ENCODE assay signal across 24 mouse cellular contexts in genomic region chr9:58721021-58721420, GRCm38 (mm10). TPM values are rescaled to one million over a fixed set of nuclear protein-coding genes. Genes with fewer than 3 reads are reported as not detected.
DNase-seq lines count a peak whose midpoint lies in the region; ATAC-seq and TF ChIP-seq lines count a peak whose summit lies in the region.
"Had no signal": no experiment of that assay in that cellular context is flagged by ENCODE, and none has a peak within 500 bp of the region (broad histone marks: within the 10 kb centered on the region; RNA-seq: fewer than 3 reads in every experiment).

No protein-coding gene starts in this region.

- no peaks in the 10 kb centered on the region for H3K27me3 ChIP-seq in kidney, adult 2 months (replicated peaks; ENCODE audit: control insufficient read depth, insufficient read depth, low read length)
- no peaks in the 10 kb centered on the region for H3K27me3 ChIP-seq in liver, embryonic 13.5 days
- H3K27me3 ChIP-seq in liver, postnatal 0 days (ENCODE audit: insufficient read depth, low read length), result no peaks in the 10 kb centered on the region
- peaks cover 3% of the 10 kb centered on the region; the same call in 1 of the 2 replicates for H3K27me3 ChIP-seq in midbrain, embryonic 10.5 days (ENCODE audit: low read depth, poor library complexity, severe bottlenecking)
- H3K27me3 ChIP-seq: forebrain, embryonic 13.5 days; heart, embryonic 13.5 days had no signal

- H3K9me3 ChIP-seq in liver, embryonic 13.5 days (replicated peaks), result 0 out of 2 replicates have a peak, but pooled peaks cover under 1% of the 10 kb centered on the region
- no peaks in the 10 kb centered on the region for H3K9me3 ChIP-seq in liver, postnatal 0 days (ENCODE audit: low read length)
- H3K9me3 ChIP-seq in midbrain, embryonic 10.5 days (replicated peaks), result no peaks in the 10 kb centered on the region
- H3K9me3 ChIP-seq: forebrain, embryonic 10.5 days; forebrain, embryonic 13.5 days; heart, embryonic 10.5 days; heart, embryonic 13.5 days had no signal

- ATAC-seq in liver, embryonic 13.5 days (ENCODE audit: low read depth), result 0 out of 2 replicates have a peak, but pooled peaks have one; percentile 23
- ATAC-seq in liver, postnatal 0 days, result no peak
- ATAC-seq: forebrain, embryonic 13.5 days; forebrain, embryonic 16.5 days had no signal

- no peak for TF ChIP-seq POLR2A in kidney, adult 2 months (IDR thresholded peaks at IDR 0.05; ENCODE audit: low read depth, low read length)

- H3K4me2 ChIP-seq in liver, embryonic 13.5 days, result no peak overlapping the region
- H3K4me2 ChIP-seq in liver, postnatal 0 days (ENCODE audit: low read depth, low read length), result no peak overlapping the region
- H3K4me2 ChIP-seq: forebrain, embryonic 13.5 days; heart, embryonic 13.5 days; hindbrain, embryonic 14.5 days had no signal

- peaks cover 6% of the 10 kb centered on the region; the same call in 1 of the 2 replicates for H3K4me1 ChIP-seq in kidney, adult 2 months (ENCODE audit: control insufficient read depth, insufficient read depth, low read length)
- H3K4me1 ChIP-seq in liver, embryonic 13.5 days (replicated peaks), result peaks cover 39% of the 10 kb centered on the region
- H3K4me1 ChIP-seq in liver, postnatal 0 days (ENCODE audit: insufficient read depth), result peaks cover 8% of the 10 kb centered on the region
- peaks cover 13% of the 10 kb centered on the region for H3K4me1 ChIP-seq in midbrain, embryonic 10.5 days

- no peak for TF ChIP-seq EP300 in liver, postnatal 0 days (IDR thresholded peaks at IDR 0.05; ENCODE audit: low read depth)

- no peak overlapping the region for H3K4me3 ChIP-seq in kidney, adult 2 months (ENCODE audit: insufficient read depth, low read depth, low read length)
- no peak overlapping the region for H3K4me3 ChIP-seq in liver, embryonic 13.5 days (replicated peaks)
- no peak overlapping the region for H3K4me3 ChIP-seq in liver, postnatal 0 days (ENCODE audit: low read depth, low read length)
- no peak overlapping the region for H3K4me3 ChIP-seq in midbrain, embryonic 10.5 days
- H3K4me3 ChIP-seq: forebrain, embryonic 10.5 days; forebrain, embryonic 13.5 days; heart, adult 2 months; heart, embryonic 10.5 days; heart, embryonic 13.5 days had no signal

- WGBS in kidney, adult 2 months, result 72% methylated on average over 7 of the region's 7 CpGs
- WGBS in liver, embryonic 13.5 days (ENCODE audit: insufficient replicate concordance), result 50% methylated on average over 7 of the region's 7 CpGs
- 52% methylated on average over 7 of the region's 7 CpGs for WGBS in liver, postnatal 0 days (ENCODE audit: insufficient replicate concordance)
- WGBS in midbrain, embryonic 10.5 days, result 40% methylated on average over 7 of the region's 7 CpGs

- peak; percentile 8 for DNase-seq in kidney, adult 2 months
- no peak for DNase-seq in kidney, adult 11 months
- DNase-seq in liver, embryonic 13.5 days, result no peak
- DNase-seq in liver, postnatal 0 days, result no peak
- peak; percentile 61 for DNase-seq in retina, adult 2 months (ENCODE audit: low read depth, low spot score)
- DNase-seq in retina, postnatal 7 days (ENCODE audit: low read depth, low spot score), result peak; percentile 64
- no peak for DNase-seq in cerebellum, adult 9-11 months
- DNase-seq in midbrain, embryonic 10.5 days (ENCODE audit: low spot score), result no peak
- DNase-seq: adrenal gland, adult 8-10 months; adrenal gland, postnatal 25 days; cerebellum, adult 11-12 months; cerebellum, adult 8-10 months; cerebellum, postnatal 14 days; gastrocnemius, postnatal 10 days; gastrocnemius, postnatal 36 days; heart, adult 2 months; heart, postnatal 14 days; heart, postnatal 4 days had no signal

- H3K27ac ChIP-seq in kidney, adult 2 months (ENCODE audit: insufficient read depth, low read depth, low read length), result no peak overlapping the region
- no peak overlapping the region for H3K27ac ChIP-seq in liver, embryonic 13.5 days
- H3K27ac ChIP-seq in liver, postnatal 0 days (ENCODE audit: low read depth), result no peak overlapping the region
- no peak overlapping the region for H3K27ac ChIP-seq in midbrain, embryonic 10.5 days (replicated peaks)
- H3K27ac ChIP-seq: forebrain, embryonic 10.5 days; forebrain, embryonic 13.5 days; heart, adult 2 months; heart, embryonic 10.5 days; heart, embryonic 13.5 days; hindbrain, embryonic 14.5 days had no signal

- no peak overlapping the region for H3K9ac ChIP-seq in liver, embryonic 13.5 days
- no peak overlapping the region for H3K9ac ChIP-seq in liver, postnatal 0 days (replicated peaks)
- H3K9ac ChIP-seq: forebrain, embryonic 13.5 days; heart, embryonic 13.5 days; hindbrain, embryonic 14.5 days had no signal

- no peaks in the 10 kb centered on the region for H3K36me3 ChIP-seq in kidney, adult 2 months (ENCODE audit: control insufficient read depth, insufficient read depth, low read length)
- no peaks in the 10 kb centered on the region for H3K36me3 ChIP-seq in liver, embryonic 13.5 days
- no peaks in the 10 kb centered on the region for H3K36me3 ChIP-seq in liver, postnatal 0 days (replicated peaks; ENCODE audit: insufficient read depth, low read length)
- H3K36me3 ChIP-seq in midbrain, embryonic 10.5 days, result no peaks in the 10 kb centered on the region
- H3K36me3 ChIP-seq: forebrain, embryonic 10.5 days; heart, embryonic 10.5 days; heart, embryonic 13.5 days had no signal

- TF ChIP-seq CTCF in kidney, adult 2 months (conservative IDR thresholded peaks at IDR 0.05; ENCODE audit: insufficient read depth, insufficient read length, low read depth, low read length), result no peak
- no peak for TF ChIP-seq CTCF in liver, postnatal 0 days (IDR thresholded peaks at IDR 0.05; ENCODE audit: low read depth)

RNA-seq across cellular contexts. Expression of gene Rec114, which starts 22.7 kb away (rescaled TPM):
- polyA plus RNA-seq in kidney, adult 2 months (2012; rRNA removed), result 0.50 TPM in 1 of 2 replicates, not detected in the other
- polyA plus RNA-seq in liver, embryonic 13.5 days (2015; fragmentation: Nextera tagmentation; extraction: Ambion mirVana), result 23.6 and 30.4 TPM in 2 replicates
- 34.3 and 35.1 TPM in 2 replicates for polyA plus RNA-seq in liver, postnatal 0 days (2015; fragmentation: Nextera tagmentation; extraction: Ambion mirVana)
- 1.3 TPM in 2 replicates for polyA plus RNA-seq in midbrain, embryonic 10.5 days (2016; fragmentation: Nextera tagmentation; extraction: Ambion mirVana)

Comparison
In these comparisons a context has a peak if more than half of its experiments do, and no peak if none do; other contexts are left out.
1. DNase-seq: peak in kidney, adult 2 months (single experiment), retina, adult 2 months (single experiment) and retina, postnatal 7 days (single experiment); none in kidney, adult 11 months (single experiment), liver, embryonic 13.5 days (single experiment), liver, postnatal 0 days (single experiment), cerebellum, adult 9-11 months (single experiment) and midbrain, embryonic 10.5 days (single experiment).
2. RNA of gene Rec114, which starts 22.7 kb away (polyA plus RNA-seq): 34.3 to 35.1 TPM in liver, postnatal 0 days and 23.6 to 30.4 TPM in liver, embryonic 13.5 days; 1.3 TPM in midbrain, embryonic 10.5 days and 0.50 TPM in kidney, adult 2 months; every median in the first group is over 10 times any median in the second.